Mouse (Mus musculus): ENCODE data around the gene Gm4779.

GRCm38 (mm10) chrX:101767280-101767679, 26.9 kb downstream of the Gm4779 start:
- TF ChIP-seq CTCF (IDR thresholded peaks at IDR 0.05; ENCODE audit: low read depth): no peak
- TF ChIP-seq EP300 (optimal IDR thresholded peaks at IDR 0.05): no peak
